Mouse (Mus musculus) C2C12 (cell line): ENCODE data around the gene Mark2.

ENCODE experiments used
- CTCF ChIP-seq: IDR thresholded peaks from one replicate; pipeline ENCODE4 v1.5.1; 2011; ENCODE audit not compliant: control insufficient read depth, insufficient read depth, insufficient read length
- MAX ChIP-seq: IDR thresholded peaks from one replicate; pipeline ENCODE4 v1.6.1; 2011; ENCODE audit warnings: mild to moderate bottlenecking, control low read depth

GRCm38 (mm10) chr19:7386042-7386441 is 44.4 kb upstream of the Mark2 start:
- TF ChIP-seq MAX (no peak), CTCF (no peak)
